Mouse (Mus musculus) brain, adult 2 months (tissue): ENCODE data around the gene Cdr1.
A peak's percentile ranks its signal among the peaks of the same experiment; 100 is the strongest.

Experiments used
- DNase-seq: peaks from one replicate; pipeline ENCODE4 v3.0.0; 2011; ENCODE audit warnings: low read depth, low spot score

Gene Cdr1

DNA sequence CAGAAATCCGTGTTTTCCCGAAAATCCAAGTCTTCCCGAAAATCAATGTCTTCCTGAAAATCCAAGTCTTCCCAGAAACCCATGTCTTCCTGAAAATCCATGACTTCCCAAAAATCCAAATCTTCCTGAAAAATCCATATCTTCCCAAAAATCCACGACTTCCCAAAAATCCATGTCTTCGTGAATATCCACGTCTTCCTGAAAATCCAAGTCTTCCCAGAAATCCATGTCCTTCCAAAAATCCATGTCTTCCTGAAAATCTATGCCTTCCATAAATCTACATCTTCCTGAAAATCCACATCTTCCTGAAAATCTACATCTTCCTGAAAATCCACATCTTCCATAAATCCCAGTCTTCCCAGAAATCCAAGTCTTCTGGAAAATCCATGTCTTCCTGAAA is at the start of gene Cdr1:
Gene Cdr1 (minus strand): TSS at position 101 of the 400 bp plus-strand sequence.
- no peak for DNase-seq

DNA sequence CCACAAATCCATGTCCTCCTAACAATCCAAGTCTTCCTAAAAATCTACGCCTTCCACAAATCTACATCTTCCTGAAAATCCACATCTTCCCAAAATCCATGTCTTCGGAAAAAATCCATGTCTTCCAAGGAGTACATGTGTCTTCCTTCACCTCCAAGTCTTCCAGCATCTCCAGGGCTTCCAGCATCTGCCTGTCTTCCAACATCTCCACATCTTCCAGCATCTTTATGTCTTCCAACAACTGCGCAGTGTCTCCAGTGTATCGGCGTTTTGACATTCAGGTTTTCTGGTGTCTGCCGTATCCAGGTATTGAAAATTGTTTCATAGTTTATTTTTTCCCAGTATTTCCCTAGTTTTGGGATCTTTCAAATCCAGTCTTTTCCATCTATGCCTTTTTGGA is 511 bp upstream of the Cdr1 start:
- DNase-seq: no peak

DNA sequence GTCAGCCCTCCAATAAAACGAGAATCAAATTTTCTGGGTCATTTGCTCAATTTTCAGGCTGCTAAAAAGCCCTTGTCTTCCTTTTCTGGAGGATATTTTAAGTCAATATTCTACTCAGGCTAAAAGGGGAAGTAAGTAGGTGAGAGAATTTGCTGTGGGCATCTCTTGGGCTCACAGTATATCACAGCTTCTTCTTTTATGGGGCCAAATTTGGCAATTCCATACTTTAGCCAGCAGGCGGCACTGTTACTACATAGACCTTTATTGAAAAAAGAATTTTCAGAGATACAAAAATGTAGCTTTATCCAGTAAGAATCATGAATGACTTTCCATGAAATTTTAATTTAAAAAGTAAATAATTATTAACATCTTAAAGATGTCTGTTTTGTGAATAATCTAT is 18.8 kb downstream of the Cdr1 start:
- peak; percentile 63 for DNase-seq

DNA sequence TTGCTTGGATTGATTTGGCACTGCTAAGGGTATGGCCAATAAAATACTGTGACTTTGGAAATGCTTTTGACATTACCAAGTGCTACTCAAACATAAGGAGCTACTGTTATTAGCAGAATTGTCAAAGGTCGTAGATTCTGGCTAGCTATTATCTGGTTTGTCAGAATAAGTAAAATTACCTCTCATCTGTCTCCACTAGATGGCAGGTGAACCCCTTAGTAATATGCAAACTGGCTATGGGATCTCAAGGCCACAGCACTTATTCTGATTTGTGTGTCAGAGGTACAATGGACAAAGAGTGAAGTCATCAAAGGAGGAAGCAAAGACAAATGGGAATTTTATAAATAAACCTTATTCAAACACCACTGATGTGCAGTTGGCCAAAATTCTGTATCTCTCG is 24.1 kb downstream of the Cdr1 start:
- peak; percentile 54 for DNase-seq

DNA sequence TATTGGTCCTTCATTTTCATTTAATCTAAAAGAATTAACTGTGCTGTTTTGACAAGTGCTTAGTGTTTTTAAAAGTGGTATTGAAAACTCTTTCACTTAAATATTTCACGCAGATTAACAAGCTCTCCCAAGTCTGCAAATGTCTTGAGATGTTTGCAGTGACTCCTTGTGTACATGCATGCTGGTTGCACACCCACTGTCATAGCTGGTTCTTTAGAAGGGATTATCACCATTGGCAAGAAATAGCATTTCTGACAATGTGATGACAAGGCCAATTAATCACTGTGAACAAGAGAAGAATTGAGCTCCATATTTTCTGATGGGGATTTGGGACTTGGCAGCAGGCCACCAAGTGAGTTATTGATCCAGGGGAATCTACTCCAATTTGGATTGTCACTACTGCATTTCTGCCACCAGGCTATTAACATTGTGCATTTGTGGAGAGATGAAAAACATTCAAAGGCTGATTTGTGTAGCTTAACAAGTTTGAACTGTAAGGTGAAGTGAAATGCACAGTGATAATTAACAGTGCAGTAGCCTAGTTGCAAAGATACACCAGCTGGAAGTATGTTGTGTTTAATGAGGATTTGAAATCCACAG is 30.6 kb downstream of the Cdr1 start:
- DNase-seq: no peak

DNA sequence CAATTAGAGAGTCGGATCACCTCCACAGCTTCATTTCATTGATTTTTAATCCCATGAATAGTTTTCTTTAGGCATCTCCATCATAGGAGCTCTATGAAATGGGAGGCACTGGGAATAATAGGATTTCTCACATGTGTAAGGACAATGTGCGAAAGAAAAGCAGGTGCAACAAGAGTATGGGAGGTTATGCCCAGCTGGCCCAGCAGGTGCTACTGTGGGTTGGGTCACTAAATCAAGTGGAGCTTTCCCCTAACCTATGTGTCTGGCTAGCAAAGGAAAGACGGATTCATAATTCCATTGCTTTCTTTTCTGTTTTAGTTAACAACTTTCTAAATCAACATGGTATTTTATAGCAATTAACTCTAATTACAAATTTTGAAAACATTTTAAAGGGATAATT is 31.1 kb downstream of the Cdr1 start:
- DNase-seq: no peak

DNA sequence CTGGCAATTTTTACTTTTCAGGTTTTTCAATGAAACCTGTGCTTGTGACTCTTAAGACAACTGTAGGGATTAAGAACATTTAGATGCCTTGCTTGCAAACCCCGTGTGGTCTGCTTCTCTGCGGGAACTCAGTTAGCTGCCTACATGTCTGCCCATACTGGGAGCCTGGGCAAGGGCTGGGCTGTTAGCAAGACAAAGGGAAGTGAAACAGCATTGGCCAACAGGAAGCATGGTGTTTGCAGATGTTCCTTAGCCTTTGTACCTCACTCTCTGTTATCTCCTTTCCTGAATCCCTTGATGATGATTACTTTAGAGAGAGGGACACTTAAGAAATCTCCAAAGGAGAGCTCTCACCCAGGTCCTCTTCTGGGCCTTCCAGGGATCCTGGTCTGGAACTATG is 38.8 kb downstream of the Cdr1 start:
- no peak for DNase-seq

DNA sequence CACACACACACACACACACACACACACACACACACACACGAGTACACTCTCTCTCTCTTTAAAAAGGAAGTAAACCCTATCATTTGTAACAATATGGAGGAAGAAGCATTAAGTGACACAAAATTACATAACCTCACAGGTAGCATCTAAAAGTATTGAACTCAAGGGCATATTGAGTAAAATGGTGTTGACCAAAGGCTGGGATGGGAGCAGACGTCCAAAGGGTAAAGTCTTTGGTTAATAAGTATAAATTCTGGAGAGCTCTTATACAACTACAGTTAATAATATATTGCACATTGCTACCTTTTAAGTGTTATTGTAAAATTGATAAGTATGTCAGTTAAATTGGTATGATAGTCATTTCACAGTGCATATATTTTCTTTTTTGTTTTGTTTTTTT is 39.9 kb downstream of the Cdr1 start:
- DNase-seq: no peak

DNA sequence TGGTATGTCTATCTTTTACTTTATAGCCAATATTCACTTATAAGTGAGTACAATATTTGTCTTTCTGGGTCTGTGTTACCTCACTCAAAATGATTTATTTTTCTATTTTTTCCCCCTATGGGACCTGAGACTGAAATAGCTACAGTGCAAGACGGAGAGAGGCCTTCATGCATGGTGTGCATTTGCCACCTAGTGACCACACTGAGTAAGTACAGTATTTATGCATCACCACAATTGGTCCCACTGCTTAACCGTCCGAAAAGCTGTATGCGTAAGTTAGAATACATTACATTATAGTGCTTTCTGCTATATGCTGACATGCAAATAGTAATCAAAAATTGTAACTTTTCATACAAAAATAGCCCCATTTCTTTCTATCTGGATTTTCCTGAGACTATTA is 50.8 kb downstream of the Cdr1 start:
- peak; percentile 15 for DNase-seq
